Mouse (Mus musculus): ENCODE measurements around the gene Pum1.

Pum1 gene

DNA sequence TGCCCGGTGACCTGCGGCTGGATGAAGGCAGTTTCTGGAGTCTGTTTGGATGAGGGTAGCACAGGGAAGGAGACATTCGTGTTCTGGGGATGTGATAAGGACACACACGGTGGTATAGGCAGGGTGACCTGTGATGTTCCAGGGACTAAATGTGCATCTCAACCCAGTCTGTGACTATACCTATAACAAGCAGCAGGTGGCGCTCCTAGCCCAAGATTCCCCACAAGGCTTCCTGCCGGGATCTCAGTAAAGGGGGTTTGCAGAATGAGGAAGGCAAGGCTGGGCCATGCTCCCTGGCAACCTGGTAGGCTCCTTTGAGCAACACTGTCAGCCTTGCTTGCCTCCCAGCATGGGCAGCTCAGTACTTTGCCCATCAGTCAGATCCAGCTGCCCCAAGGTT lies 127.1 kb downstream of the Pum1 start:
- peak; percentile 88 for DNase-seq (ENCODE audit: low read depth, low spot score)

DNA sequence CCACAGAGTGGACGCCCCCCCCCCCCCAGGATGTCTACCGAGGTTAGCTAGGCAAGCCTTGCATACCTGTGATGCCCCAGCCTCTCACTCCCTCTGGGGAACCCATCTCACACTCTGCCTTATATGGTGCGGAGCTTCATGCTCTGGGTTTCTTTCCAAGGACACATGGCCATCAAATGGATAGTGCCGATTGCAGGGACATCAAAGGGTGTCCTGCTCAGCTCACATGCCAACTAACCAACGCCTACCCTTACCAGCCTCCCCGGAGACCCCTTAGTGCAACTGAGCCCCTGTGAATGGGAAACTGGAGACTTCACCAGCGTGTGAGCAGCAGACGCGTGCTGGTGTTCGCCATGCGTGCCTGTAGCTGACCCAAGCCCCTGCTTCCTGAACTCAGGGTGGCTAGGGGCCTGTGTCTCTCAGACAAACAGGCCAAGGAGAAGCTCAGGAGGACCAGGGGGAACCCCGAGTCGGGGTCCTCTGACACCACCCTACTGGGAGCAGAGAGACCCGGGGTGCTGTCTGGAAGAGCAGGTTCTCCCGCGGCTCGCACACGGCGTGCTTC lies 128.8 kb downstream of the Pum1 start:
- DNase-seq (ENCODE audit: low read depth, low spot score): no peak

- DNase-seq (ENCODE audit: low read depth, low spot score): no peak
These were observed 129.5 kb downstream of the Pum1 start, which contains the start of gene Sdc3 for GRCm38 (mm10) chr4:130792376-130793179. Sdc3 (plus strand) TSS chr4:130792537.

DNA sequence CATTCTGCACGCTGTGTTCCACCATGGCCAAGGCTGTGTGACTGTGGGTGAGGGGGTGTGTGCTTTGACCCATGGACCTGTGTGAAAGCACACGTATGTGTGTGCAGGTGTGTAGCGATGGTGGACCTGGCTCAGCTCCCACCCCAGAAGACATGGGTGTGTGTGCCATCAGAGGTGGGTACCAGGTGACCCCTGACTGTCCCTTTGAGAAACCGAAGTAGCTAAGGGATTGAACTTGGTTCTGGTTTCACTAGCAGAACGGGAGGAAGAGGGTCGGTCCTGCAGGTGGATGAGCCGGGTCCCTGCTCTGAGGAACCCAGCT lies 130.0 kb downstream of the Pum1 start:
- DNase-seq (ENCODE audit: low read depth, low spot score): no peak

GRCm38 (mm10) chr4:130794771-130795170 lies 131.7 kb downstream of the Pum1 start:
- no peak for DNase-seq (ENCODE audit: low read depth, low spot score)

DNA sequence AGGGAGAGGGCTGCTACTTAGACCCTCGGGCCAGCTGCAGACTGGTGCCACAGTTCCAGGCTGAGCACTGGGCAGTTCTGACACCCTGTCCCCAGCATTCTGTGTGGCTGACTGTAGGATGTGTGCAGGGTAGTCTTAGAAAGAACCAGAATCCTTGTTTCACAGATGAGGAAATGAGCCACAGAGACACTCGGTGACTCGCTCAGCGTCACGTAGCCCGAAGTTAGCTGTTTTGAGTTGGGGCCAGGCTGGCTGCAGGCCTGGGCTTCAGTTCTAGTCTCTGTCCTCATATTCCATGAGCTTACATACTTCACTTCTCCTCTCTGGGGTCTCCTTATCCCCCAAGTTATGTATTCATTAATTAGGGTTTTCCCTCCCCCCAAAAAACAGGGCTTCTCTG lies 132.8 kb downstream of the Pum1 start:
- no peak for DNase-seq (ENCODE audit: low read depth, low spot score)

GRCm38 (mm10) chr4:130797201-130798051 lies 134.3 kb downstream of the Pum1 start:
- no peak for DNase-seq (ENCODE audit: low read depth, low spot score)

GRCm38 (mm10) chr4:130798416-130798815 lies 135.3 kb downstream of the Pum1 start:
- DNase-seq (ENCODE audit: low read depth, low spot score): no peak

- peak; percentile 68 for DNase-seq (ENCODE audit: low read depth, low spot score)
These were observed 136.0 kb downstream of the Pum1 start for GRCm38 (mm10) chr4:130799118-130799517.

- DNase-seq (ENCODE audit: low read depth, low spot score): no peak
These were observed 136.5 kb downstream of the Pum1 start for GRCm38 (mm10) chr4:130799582-130799981.

DNA sequence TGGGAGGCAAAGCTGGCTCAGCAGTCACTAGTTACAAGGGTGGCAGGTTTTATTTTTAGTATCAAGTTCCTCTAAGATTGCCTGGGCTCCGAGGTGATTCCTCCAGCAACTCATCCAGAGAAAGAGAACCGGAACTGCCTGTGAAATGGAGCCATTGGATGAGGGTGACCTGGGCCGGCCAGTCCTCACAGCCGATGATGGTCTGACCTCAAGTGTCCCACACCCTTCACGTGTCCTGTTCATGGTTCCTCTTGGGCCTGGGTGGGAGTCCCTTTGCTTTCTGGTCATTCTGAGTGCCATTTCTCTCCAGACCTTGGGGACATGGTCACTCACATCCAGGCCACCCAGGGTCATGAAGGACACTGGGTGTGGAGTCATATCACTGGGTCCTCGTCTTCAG lies 137.0 kb downstream of the Pum1 start:
- DNase-seq (ENCODE audit: low read depth, low spot score): no peak

DNA sequence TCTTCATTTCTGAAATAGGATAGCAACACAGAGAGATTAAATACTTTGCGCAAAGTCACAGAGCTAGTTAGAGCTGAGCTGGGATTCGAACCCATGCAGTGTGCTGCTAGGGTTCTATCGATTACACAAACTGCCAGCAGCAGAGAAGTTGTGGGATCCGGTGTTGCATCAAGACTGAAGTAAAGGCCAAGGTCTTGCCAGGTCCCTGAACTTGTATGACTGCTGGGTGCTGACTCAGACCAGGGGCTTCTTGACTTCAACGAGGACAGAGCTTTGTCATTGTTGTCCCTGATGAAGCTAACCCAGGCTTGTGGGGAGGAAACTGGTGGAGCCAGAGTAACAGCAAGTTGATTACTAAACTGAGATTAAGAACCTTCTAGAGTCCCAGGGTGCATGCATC lies 138.1 kb downstream of the Pum1 start:
- no peak for DNase-seq (ENCODE audit: low read depth, low spot score)

- no peak for DNase-seq (ENCODE audit: low read depth, low spot score)
These were observed 138.7 kb downstream of the Pum1 start for GRCm38 (mm10) chr4:130801624-130802329.

GRCm38 (mm10) chr4:130803591-130803990 lies 140.5 kb downstream of the Pum1 start:
- no peak for DNase-seq (ENCODE audit: low read depth, low spot score)

- no peak for DNase-seq (ENCODE audit: low read depth, low spot score)
These were observed 141.2 kb downstream of the Pum1 start for GRCm38 (mm10) chr4:130804292-130804691.

GRCm38 (mm10) chr4:130804771-130805361 lies 141.7 kb downstream of the Pum1 start:
- DNase-seq (ENCODE audit: low read depth, low spot score): peak; percentile 94

DNA sequence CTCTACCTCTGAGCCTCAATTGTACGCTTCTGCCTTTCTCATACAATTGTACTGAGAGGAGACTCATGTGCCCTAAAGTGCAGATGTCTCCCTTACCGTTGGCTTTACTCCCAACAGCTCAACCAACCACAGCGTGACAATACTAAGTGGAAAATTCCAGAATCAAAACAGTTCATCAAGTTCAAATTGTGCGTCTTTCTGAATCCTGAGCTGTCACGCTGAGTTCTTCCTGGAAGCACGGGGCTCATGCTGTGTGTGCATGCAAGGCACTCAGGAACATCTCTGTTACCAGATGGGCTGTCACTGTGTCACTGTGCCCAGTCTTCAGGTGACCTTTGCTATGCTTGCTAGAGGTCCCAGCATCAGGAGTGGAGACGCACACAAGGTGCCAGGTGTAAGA lies 142.6 kb downstream of the Pum1 start:
- peak; percentile 65 for DNase-seq (ENCODE audit: low read depth, low spot score)

DNA sequence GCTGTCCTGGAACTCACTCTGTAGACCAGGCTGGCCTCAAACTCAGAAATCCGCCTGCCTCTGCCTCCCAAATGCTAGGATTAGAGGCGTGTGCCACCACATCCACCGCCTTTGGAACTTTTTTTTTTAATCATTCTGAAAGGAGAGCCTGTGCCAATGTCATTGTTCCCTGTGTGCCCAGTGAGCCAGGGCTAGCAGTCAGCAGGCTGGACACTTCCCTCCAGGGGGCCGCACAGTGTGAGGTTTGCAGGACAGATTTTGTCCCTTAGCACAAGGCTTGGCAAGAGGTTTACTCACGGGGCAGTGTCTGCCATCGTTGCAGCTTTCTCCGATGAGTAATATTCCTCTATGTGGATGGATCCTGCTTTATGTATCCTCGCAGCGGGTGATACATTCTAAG lies 143.6 kb downstream of the Pum1 start:
- no peak for DNase-seq (ENCODE audit: low read depth, low spot score)

DNA sequence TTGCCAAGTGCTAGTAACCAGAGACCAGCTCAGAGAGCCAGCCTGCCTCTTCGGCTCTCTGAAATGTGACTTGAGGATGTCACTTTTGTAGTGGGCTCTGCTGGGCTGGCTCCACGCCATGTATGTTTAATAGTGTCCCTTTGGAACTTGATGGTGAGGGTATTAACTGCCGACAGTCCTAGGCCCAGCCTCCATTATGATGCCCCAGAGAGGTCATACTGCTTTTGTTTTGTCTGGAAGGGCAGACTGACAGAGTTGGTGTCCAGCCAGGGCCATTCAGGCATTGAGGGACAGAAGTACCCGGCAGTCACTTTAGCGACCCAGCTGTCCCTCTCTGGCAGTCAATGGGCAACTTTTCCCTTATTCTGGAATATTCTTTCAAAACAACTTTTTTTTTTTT lies 146.7 kb downstream of the Pum1 start:
- DNase-seq (ENCODE audit: low read depth, low spot score): no peak

DNA sequence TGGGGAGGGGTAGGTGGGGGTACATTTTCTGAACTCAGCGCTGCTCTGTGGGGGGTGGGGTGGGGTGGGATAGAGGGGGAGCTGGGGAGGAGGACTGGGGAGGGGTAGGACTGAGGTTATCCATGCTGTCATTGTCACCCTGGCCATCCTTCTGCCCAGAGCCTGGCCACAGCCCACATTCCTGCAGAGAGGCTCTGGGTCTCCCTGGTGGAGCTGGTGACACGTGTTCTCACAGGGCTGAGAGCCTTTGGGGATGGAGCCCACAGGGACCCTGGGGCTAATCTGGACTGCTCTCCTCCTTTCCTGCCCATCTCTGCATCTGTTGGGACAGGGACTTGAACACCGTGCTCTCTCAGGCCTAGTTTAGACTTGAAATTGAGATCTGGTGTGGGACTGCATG lies 147.7 kb downstream of the Pum1 start:
- DNase-seq (ENCODE audit: low read depth, low spot score): no peak

DNA sequence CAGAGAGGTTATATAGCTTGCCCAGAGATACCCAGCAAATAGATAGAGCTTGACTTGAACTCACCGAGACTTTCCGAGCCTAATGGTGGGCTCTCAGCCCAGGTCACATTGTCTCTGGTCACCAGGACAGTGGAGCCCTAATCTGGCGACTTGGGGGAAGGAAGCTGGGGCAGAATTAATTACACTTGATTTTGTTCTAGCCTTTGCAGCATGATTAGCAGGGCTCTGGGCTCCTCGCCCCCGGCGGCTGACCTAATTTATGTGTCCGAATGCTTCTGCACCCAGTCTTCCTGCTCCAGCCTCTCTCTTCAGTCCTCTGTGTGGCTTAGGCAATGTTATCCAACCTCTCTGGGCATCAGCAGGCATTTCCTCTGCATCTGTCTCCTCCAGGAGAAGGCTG lies 148.3 kb downstream of the Pum1 start:
- DNase-seq (ENCODE audit: low read depth, low spot score): no peak

GRCm38 (mm10) chr4:130813958-130814357 lies 150.8 kb downstream of the Pum1 start:
- DNase-seq (ENCODE audit: low read depth, low spot score): peak; percentile 89
